Mouse (Mus musculus): Measurements from ENCODE around the gene Kctd18. TPM values are rescaled to one million over a fixed set of nuclear protein-coding genes. Genes with fewer than 3 reads are reported as not detected.
A peak's percentile ranks its signal among the peaks of the same experiment; 100 is the strongest.

The Kctd18 gene
- polyA plus RNA-seq, 1 experiment from 2014 or later, result 21.6 TPM

GRCm38 (mm10) chr1:57947552-57948347, 71.0 kb downstream of the Kctd18 start:
- Histone ChIP-seq H3K4me2 (replicated peaks) (no peak overlapping the region), H3K4me3 (replicated peaks) (no peak overlapping the region), H3K27ac (replicated peaks) (no peak overlapping the region), H3K9me3 (replicated peaks) (no peaks in the 10 kb centered on the region), H3K36me3 (peaks cover 31% of the 10 kb centered on the region), H3K4me1 (peaks cover 5% of the 10 kb centered on the region; the same call in 1 of the 2 replicates), H3K27me3 (no peaks in the 10 kb centered on the region), H3K9ac (no peak overlapping the region)
- WGBS, result 14% methylated on average over 2 of the region's 2 CpGs
- no peak for ATAC-seq (ENCODE audit: insufficient number of reproducible peaks, low FRiP score, low TSS enrichment, low read depth)

GRCm38 (mm10) chr1:57942215-57942614, 76.5 kb downstream of the Kctd18 start:
- peaks cover 68% of the 10 kb centered on the region for H3K36me3 ChIP-seq
- H3K9me3 ChIP-seq (replicated peaks), result no peaks in the 10 kb centered on the region
- H3K4me2 ChIP-seq (replicated peaks), result no peak overlapping the region
- 75% methylated on average over 6 of the region's 6 CpGs for WGBS
- H3K27ac ChIP-seq (replicated peaks), result no peak overlapping the region
- H3K9ac ChIP-seq, result no peak overlapping the region
- no peak for ATAC-seq (ENCODE audit: insufficient number of reproducible peaks, low FRiP score, low TSS enrichment, low read depth)
- H3K27me3 ChIP-seq, result no peaks in the 10 kb centered on the region
- no peaks in the 10 kb centered on the region for H3K4me1 ChIP-seq
- H3K4me3 ChIP-seq (replicated peaks), result no peak overlapping the region

DNA sequence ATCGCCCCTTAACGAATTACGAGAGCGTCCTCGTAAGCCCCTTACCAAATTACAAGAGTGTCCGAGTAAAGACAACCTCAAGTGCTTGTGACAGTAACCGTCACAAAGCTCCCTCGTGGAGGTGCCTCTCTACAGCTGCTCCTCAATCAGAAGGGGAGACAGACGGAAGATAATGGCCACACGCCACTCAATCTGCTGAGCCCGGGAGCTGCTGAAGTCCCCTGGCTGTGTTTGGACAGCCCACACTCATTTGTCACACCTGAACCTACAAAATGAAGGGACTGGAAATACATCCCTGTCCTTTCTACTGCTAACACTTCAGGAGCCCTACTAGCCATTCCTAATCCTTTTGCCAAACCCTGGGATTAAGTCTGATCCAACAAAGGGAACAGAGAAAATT, 77.0 kb downstream of the Kctd18 start:
- H3K4me1 ChIP-seq, result no peaks in the 10 kb centered on the region
- H3K4me3 ChIP-seq (replicated peaks), result no peak overlapping the region
- no peak for ATAC-seq (ENCODE audit: insufficient number of reproducible peaks, low FRiP score, low TSS enrichment, low read depth)
- H3K27me3 ChIP-seq, result no peaks in the 10 kb centered on the region
- peaks cover 70% of the 10 kb centered on the region for H3K36me3 ChIP-seq
- H3K9me3 ChIP-seq (replicated peaks), result no peaks in the 10 kb centered on the region
- H3K9ac ChIP-seq, result no peak overlapping the region
- WGBS, result 48% methylated on average over 11 of the region's 11 CpGs
- no peak overlapping the region for H3K4me2 ChIP-seq (replicated peaks)
- no peak overlapping the region for H3K27ac ChIP-seq (replicated peaks)

GRCm38 (mm10) chr1:57941095-57941494, 77.7 kb downstream of the Kctd18 start:
- Histone ChIP-seq H3K9me3 (replicated peaks) (no peaks in the 10 kb centered on the region), H3K4me2 (replicated peaks) (no peak overlapping the region), H3K4me3 (replicated peaks) (no peak overlapping the region), H3K36me3 (peaks cover 67% of the 10 kb centered on the region), H3K4me1 (no peaks in the 10 kb centered on the region), H3K9ac (no peak overlapping the region), H3K27ac (replicated peaks) (no peak overlapping the region), H3K27me3 (no peaks in the 10 kb centered on the region)
- ATAC-seq (ENCODE audit: insufficient number of reproducible peaks, low FRiP score, low TSS enrichment, low read depth), result no peak
- 57% methylated on average over 7 of the region's 7 CpGs for WGBS

DNA sequence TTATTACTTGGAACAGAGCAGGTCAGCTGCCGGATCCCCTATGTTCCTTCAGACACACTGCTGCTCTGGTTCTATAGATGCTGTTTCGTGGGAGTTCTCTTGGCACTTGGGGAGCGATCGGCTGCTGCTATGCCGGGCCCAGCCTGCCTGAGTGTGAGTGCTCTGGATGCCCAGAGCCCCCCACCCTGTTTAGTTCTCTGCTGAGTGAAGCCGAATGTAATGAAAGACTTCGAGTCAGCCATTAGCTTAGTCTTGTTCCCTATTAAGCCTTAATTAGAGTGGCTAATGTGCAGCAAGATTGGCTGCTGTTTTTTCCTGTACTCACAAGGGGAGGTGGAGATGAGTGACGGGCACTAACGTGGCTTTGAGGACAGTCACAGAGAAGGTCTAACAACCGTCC, 78.1 kb downstream of the Kctd18 start:
- no peak for ATAC-seq (ENCODE audit: insufficient number of reproducible peaks, low FRiP score, low TSS enrichment, low read depth)
- Histone ChIP-seq H3K9ac (no peak overlapping the region), H3K9me3 (replicated peaks) (no peaks in the 10 kb centered on the region), H3K27ac (replicated peaks) (no peak overlapping the region), H3K27me3 (no peaks in the 10 kb centered on the region), H3K4me2 (replicated peaks) (no peak overlapping the region), H3K4me1 (no peaks in the 10 kb centered on the region), H3K36me3 (peaks cover 65% of the 10 kb centered on the region), H3K4me3 (replicated peaks) (no peak overlapping the region)
- WGBS, result 55% methylated on average over 10 of the region's 10 CpGs

DNA sequence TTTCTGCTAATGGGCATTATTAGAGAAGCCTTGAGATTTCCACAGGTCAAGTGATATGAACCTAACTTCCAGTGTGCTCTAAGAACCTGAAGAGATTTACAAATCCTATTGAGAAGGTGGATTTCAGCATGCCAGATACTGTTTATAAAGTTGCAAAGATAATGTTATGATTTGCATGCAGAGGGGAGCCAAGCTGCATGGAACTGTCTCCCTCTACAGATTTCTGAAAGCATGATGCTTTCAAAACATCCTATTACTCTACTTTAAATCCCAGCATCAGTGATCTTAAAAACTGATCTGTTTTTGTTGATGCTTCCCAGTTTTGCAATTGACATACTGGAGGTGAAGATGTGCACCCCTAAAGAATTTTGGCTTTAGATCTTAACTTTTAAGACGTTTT, 84.5 kb downstream of the Kctd18 start:
- no peak overlapping the region for H3K9ac ChIP-seq
- no peak overlapping the region for H3K4me2 ChIP-seq (replicated peaks)
- no peak overlapping the region for H3K27ac ChIP-seq (replicated peaks)
- H3K27me3 ChIP-seq, result no peaks in the 10 kb centered on the region
- no peaks in the 10 kb centered on the region for H3K9me3 ChIP-seq (replicated peaks)
- 43% methylated on average over 1 of the region's 1 CpGs for WGBS
- peaks cover 20% of the 10 kb centered on the region for H3K36me3 ChIP-seq
- no peak overlapping the region for H3K4me3 ChIP-seq (replicated peaks)
- no peaks in the 10 kb centered on the region; the same call in 1 of the 2 replicates for H3K4me1 ChIP-seq
- ATAC-seq (ENCODE audit: insufficient number of reproducible peaks, low FRiP score, low TSS enrichment, low read depth), result no peak

DNA sequence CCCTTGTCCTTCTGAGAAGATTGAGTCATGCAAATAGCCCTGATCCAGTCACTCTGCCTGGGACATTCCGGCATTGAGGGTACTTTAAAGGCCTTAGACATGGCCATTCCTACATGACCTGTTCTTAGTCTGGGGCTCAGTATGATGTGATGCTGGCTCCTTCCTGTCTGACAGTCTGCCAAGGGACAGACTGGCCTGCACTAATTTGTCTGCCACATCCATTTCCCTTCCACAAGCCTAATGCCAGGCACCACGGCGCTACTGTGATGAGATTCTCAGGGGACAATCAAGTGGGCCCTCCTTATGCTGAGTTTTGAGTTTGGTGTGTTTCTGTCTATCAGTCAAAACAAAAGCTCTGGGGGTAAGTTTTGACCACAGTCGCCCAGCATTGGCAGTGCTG, 100.2 kb downstream of the Kctd18 start:
- WGBS, result 84% methylated on average over 4 of the region's 4 CpGs
- no peaks in the 10 kb centered on the region for H3K9me3 ChIP-seq (replicated peaks)
- H3K4me1 ChIP-seq, result no peaks in the 10 kb centered on the region

GRCm38 (mm10) chr1:57917342-57917741, 101.4 kb downstream of the Kctd18 start:
- Histone ChIP-seq H3K4me2 (replicated peaks) (no peak overlapping the region), H3K9me3 (replicated peaks) (no peaks in the 10 kb centered on the region), H3K4me1 (no peaks in the 10 kb centered on the region), H3K27ac (replicated peaks) (no peak overlapping the region), H3K27me3 (no peaks in the 10 kb centered on the region), H3K4me3 (replicated peaks) (no peak overlapping the region), H3K36me3 (peaks cover 25% of the 10 kb centered on the region; the same call in 1 of the 2 replicates), H3K9ac (no peak overlapping the region)
- 66% methylated on average over 5 of the region's 5 CpGs for WGBS
- no peak for ATAC-seq (ENCODE audit: insufficient number of reproducible peaks, low FRiP score, low TSS enrichment, low read depth)

More for the DNA sequence above, 100.2 kb downstream of the Kctd18 start:
- no peaks in the 10 kb centered on the region for H3K27me3 ChIP-seq
- H3K4me2 ChIP-seq (replicated peaks), result no peak overlapping the region
- H3K9ac ChIP-seq, result no peak overlapping the region
- ATAC-seq (ENCODE audit: insufficient number of reproducible peaks, low FRiP score, low TSS enrichment, low read depth), result no peak
- H3K27ac ChIP-seq (replicated peaks), result no peak overlapping the region
- no peak overlapping the region for H3K4me3 ChIP-seq (replicated peaks)
- H3K36me3 ChIP-seq, result peaks cover 24% of the 10 kb centered on the region; the same call in 1 of the 2 replicates

- no peaks in the 10 kb centered on the region for H3K9me3 ChIP-seq (replicated peaks)
- H3K9ac ChIP-seq, result no peak overlapping the region
- H3K27me3 ChIP-seq, result no peaks in the 10 kb centered on the region
- ATAC-seq (ENCODE audit: insufficient number of reproducible peaks, low FRiP score, low TSS enrichment, low read depth), result no peak
- no peak overlapping the region for H3K27ac ChIP-seq (replicated peaks)
- no peak overlapping the region for H3K4me3 ChIP-seq (replicated peaks)
- peaks cover 7% of the 10 kb centered on the region for H3K4me1 ChIP-seq
- H3K36me3 ChIP-seq, result peaks cover 24% of the 10 kb centered on the region
- no peak overlapping the region for H3K4me2 ChIP-seq (replicated peaks)
- WGBS, result 84% methylated on average over 6 of the region's 6 CpGs
Observed at GRCm38 (mm10) chr1:57911561-57911960, 107.2 kb downstream of the Kctd18 start.

DNA sequence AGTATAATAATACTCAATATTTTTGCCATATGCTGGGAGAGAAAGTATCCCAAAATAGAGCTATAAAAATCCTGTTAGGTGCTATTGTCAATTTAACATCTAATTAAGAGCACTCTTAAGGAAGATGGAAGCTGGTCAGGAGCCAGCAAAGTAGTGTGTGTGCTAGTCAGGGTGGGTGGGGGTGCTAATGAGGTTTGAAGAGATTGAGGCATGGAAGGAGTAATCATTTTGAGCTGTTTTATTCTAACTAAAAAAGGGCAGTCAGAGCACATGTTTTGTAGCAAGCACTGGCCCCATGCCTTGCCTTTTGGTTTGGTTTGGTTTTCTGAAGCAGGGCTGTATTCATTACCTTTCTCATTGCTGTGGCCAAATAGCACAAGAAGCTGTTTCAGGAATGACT, 112.4 kb downstream of the Kctd18 start:
- peaks cover 45% of the 10 kb centered on the region for H3K36me3 ChIP-seq

DNA sequence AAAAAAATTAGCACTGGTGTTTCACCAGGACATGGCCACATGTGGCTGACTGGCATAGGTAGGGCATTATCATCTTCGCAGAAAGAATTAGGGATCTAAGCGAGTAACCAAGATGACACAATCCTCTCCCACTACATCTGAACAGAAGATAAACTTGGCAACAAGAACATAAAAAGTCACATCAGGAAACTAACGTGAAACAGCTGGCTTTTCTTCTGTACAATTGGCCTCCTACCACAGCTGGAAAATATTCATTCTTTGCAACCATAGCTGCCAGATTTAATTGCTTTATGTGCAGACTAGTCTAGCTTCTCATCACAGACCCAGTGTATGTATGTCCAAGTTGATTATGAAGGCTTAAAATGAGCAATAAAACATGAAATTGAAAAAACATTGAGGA, 112.8 kb downstream of the Kctd18 start:
- Histone ChIP-seq H3K4me1 (peaks cover 18% of the 10 kb centered on the region), H3K36me3 (peaks cover 47% of the 10 kb centered on the region), H3K4me3 (replicated peaks) (no peak overlapping the region), H3K27me3 (no peaks in the 10 kb centered on the region), H3K4me2 (replicated peaks) (no peak overlapping the region), H3K9me3 (replicated peaks) (no peaks in the 10 kb centered on the region), H3K9ac (no peak overlapping the region), H3K27ac (replicated peaks) (peak overlapping the region; percentile 79)
- peak; percentile 91 for ATAC-seq (ENCODE audit: insufficient number of reproducible peaks, low FRiP score, low TSS enrichment, low read depth)
- WGBS, result 31% methylated on average over 3 of the region's 3 CpGs

More for the DNA sequence above, 112.4 kb downstream of the Kctd18 start:
- Histone ChIP-seq H3K9me3 (replicated peaks) (no peaks in the 10 kb centered on the region), H3K27ac (replicated peaks) (peak overlapping the region; percentile 76), H3K4me3 (replicated peaks) (no peak overlapping the region), H3K27me3 (no peaks in the 10 kb centered on the region), H3K9ac (no peak overlapping the region), H3K4me1 (peaks cover 18% of the 10 kb centered on the region), H3K4me2 (replicated peaks) (no peak overlapping the region)
- peak; percentile 74 for ATAC-seq (ENCODE audit: insufficient number of reproducible peaks, low FRiP score, low TSS enrichment, low read depth)
